Mouse (Mus musculus) intestine, embryonic 14.5 days (tissue): Measurements from ENCODE around the gene Nkx2-1. TPM values are rescaled to one million over a fixed set of nuclear protein-coding genes. Genes with fewer than 3 reads are reported as not detected.

Experiments
- ATAC-seq: fragments of 200-750 bp; cut with Nextera tagmentation; replicated peaks from 2 replicates; pipeline ENCODE4 v1.8.0; 2017; ENCODE audit warnings: low read depth, moderate number of reproducible peaks, moderate TSS enrichment, moderate library complexity; ENCODE audit not compliant: low FRiP score, low TSS enrichment
- DNase-seq: peaks from one replicate; pipeline ENCODE4 v3.0.0-alpha.2; 2018; ENCODE audit warnings: low spot score
- H3K27ac ChIP-seq: fragments of 300-500 bp; sonication (generic); 2 replicates; pipeline ENCODE4 v1.5.1; 2014; ENCODE audit warnings: low read depth, mild to moderate bottlenecking, control low read depth
- H3K27me3 ChIP-seq: fragments of 300-500 bp; sonication (generic); replicated peaks from 2 replicates; pipeline ENCODE4 v1.6.1; 2014; ENCODE audit warnings: low read length, control low read depth; ENCODE audit not compliant: control insufficient read depth, insufficient read depth
- H3K36me3 ChIP-seq: fragments of 300-500 bp; sonication (generic); 2 replicates; pipeline ENCODE4 v1.6.1; 2014; ENCODE audit warnings: low read length, control low read depth; ENCODE audit not compliant: control insufficient read depth, insufficient read depth
- H3K4me1 ChIP-seq: fragments of 300-500 bp; sonication (generic); replicated peaks from 2 replicates; pipeline ENCODE4 v1.6.1; 2014; ENCODE audit warnings: low read length, control low read depth, mixed read lengths; ENCODE audit not compliant: control insufficient read depth, insufficient read depth
- H3K4me2 ChIP-seq: fragments of 300-500 bp; sonication (generic); 2 replicates; pipeline ENCODE4 v1.6.1; 2014; ENCODE audit warnings: low read length
- H3K4me3 ChIP-seq: fragments of 300-500 bp; sonication (generic); 2 replicates; pipeline ENCODE4 v1.5.1; 2014; ENCODE audit warnings: low read depth, low read length, control low read depth, mixed read lengths
- H3K9ac ChIP-seq: fragments of 300-500 bp; sonication (generic); 2 replicates; pipeline ENCODE4 v1.6.1; 2014; ENCODE audit warnings: mild to moderate bottlenecking, low read length
- H3K9me3 ChIP-seq: fragments of 300-500 bp; sonication (generic); 2 replicates; pipeline ENCODE4 v1.6.1; 2016; ENCODE audit warnings: low read length, control low read depth; ENCODE audit not compliant: control insufficient read depth
- WGBS: fragments of 180-500 bp; shearing (Covaris S2); extraction: QIAGEN DNeasy Blood & Tissue Kit; methylation state at CpG from one replicate; pipeline ENCODE4 v1.1.7; 2014; 5-methylcytosine and 5-hydroxymethylcytosine counted together
- polyA plus RNA-seq: library from polyadenylated mRNA; unstranded; fragments of >200 nt; fragmentation: Nextera tagmentation; extraction: Ambion mirVana; gene quantifications from 2 replicates; pipeline ENCODE4 v1.2.1, GENCODE M21; 2014

Gene Nkx2-1
- polyA plus RNA-seq, 1 experiment from 2014 or later = not detected

GRCm38 (mm10) chr12:56534651-56535326 lies 1.9 kb downstream of the Nkx2-1 start:
- H3K27ac ChIP-seq = no peak overlapping the region
- DNase-seq (peak; percentile 69), ATAC-seq (no peak)
- 0 out of 2 replicates have a peak, but pooled peaks cover 3% of the 10 kb centered on the region for H3K4me1 ChIP-seq
- under 1% methylated on average over 62 of the region's 62 CpGs for WGBS
- peak overlapping the region; percentile 11; the same call in 1 of the 2 replicates for H3K4me3 ChIP-seq
- H3K27me3 ChIP-seq = peaks cover 98% of the 10 kb centered on the region
- peak overlapping the region; percentile 42 for H3K4me2 ChIP-seq
- no peaks in the 10 kb centered on the region for H3K9me3 ChIP-seq
- no peaks in the 10 kb centered on the region for H3K36me3 ChIP-seq
- H3K9ac ChIP-seq = no peak overlapping the region

GRCm38 (mm10) chr12:56534311-56534650 lies 2.4 kb downstream of the Nkx2-1 start:
- no peaks in the 10 kb centered on the region for H3K36me3 ChIP-seq
- peak overlapping the region; percentile 42 for H3K4me2 ChIP-seq
- no peak overlapping the region for H3K27ac ChIP-seq
- 0 out of 2 replicates have a peak overlapping the region, but pooled peaks have one; percentile 11 for H3K4me3 ChIP-seq
- peaks cover 98% of the 10 kb centered on the region for H3K27me3 ChIP-seq
- DNase-seq (no peak), ATAC-seq (0 out of 2 replicates have a peak, but pooled peaks have one; percentile 20)
- WGBS = 3% methylated on average over 24 of the region's 24 CpGs
- H3K9me3 ChIP-seq = no peaks in the 10 kb centered on the region
- 0 out of 2 replicates have a peak, but pooled peaks cover 3% of the 10 kb centered on the region for H3K4me1 ChIP-seq
- H3K9ac ChIP-seq = no peak overlapping the region

- H3K36me3 ChIP-seq = no peaks in the 10 kb centered on the region
- under 1% methylated on average over 51 of the region's 54 CpGs for WGBS
- no peak overlapping the region for H3K9ac ChIP-seq
- H3K4me2 ChIP-seq = no peak overlapping the region
- no peak for ATAC-seq
- H3K27me3 ChIP-seq = peaks cover 98% of the 10 kb centered on the region
- DNase-seq = peak; percentile 78
- no peak overlapping the region for H3K27ac ChIP-seq
- H3K4me1 ChIP-seq = 0 out of 2 replicates have a peak, but pooled peaks cover 3% of the 10 kb centered on the region
- no peak overlapping the region for H3K4me3 ChIP-seq
- H3K9me3 ChIP-seq = no peaks in the 10 kb centered on the region
These were observed 3.0 kb downstream of the Nkx2-1 start for GRCm38 (mm10) chr12:56533501-56534310.

- Histone ChIP-seq H3K4me1 (0 out of 2 replicates have a peak, but pooled peaks cover 3% of the 10 kb centered on the region), H3K4me2 (no peak overlapping the region), H3K36me3 (no peaks in the 10 kb centered on the region), H3K9ac (no peak overlapping the region), H3K27me3 (peaks cover 98% of the 10 kb centered on the region), H3K4me3 (no peak overlapping the region), H3K27ac (no peak overlapping the region), H3K9me3 (no peaks in the 10 kb centered on the region)
- WGBS = under 1% methylated on average over 47 of the region's 50 CpGs
- no peak for ATAC-seq
- DNase-seq = peak; percentile 77
These were observed 3.7 kb downstream of the Nkx2-1 start for GRCm38 (mm10) chr12:56532986-56533495.

- DNase-seq = peak; percentile 62
- H3K4me1 ChIP-seq = 0 out of 2 replicates have a peak, but pooled peaks cover 3% of the 10 kb centered on the region
- no peak overlapping the region for H3K27ac ChIP-seq
- peaks cover 98% of the 10 kb centered on the region for H3K27me3 ChIP-seq
- ATAC-seq = no peak
- no peak overlapping the region for H3K4me3 ChIP-seq
- H3K4me2 ChIP-seq = no peak overlapping the region
- no peak overlapping the region for H3K9ac ChIP-seq
- no peaks in the 10 kb centered on the region for H3K36me3 ChIP-seq
- WGBS = 2% methylated on average over 4 of the region's 4 CpGs
- no peaks in the 10 kb centered on the region for H3K9me3 ChIP-seq
These were observed 4.6 kb downstream of the Nkx2-1 start for GRCm38 (mm10) chr12:56532142-56532541.

- H3K9ac ChIP-seq = no peak overlapping the region
- DNase-seq (no peak), ATAC-seq (no peak)
- no peak overlapping the region for H3K4me3 ChIP-seq
- H3K9me3 ChIP-seq = no peaks in the 10 kb centered on the region
- no peaks in the 10 kb centered on the region for H3K36me3 ChIP-seq
- H3K27me3 ChIP-seq = peaks cover 98% of the 10 kb centered on the region
- H3K4me2 ChIP-seq = no peak overlapping the region
- no peak overlapping the region for H3K27ac ChIP-seq
- 2% methylated on average over 3 of the region's 3 CpGs for WGBS
- no peaks in the 10 kb centered on the region for H3K4me1 ChIP-seq
These were observed 5.6 kb downstream of the Nkx2-1 start for GRCm38 (mm10) chr12:56531051-56531620.

- H3K27ac ChIP-seq = no peak overlapping the region
- H3K9me3 ChIP-seq = no peaks in the 10 kb centered on the region
- H3K36me3 ChIP-seq = no peaks in the 10 kb centered on the region
- H3K4me1 ChIP-seq = no peaks in the 10 kb centered on the region
- 4% methylated on average over 3 of the region's 3 CpGs for WGBS
- ATAC-seq (no peak), DNase-seq (no peak)
- peaks cover 96% of the 10 kb centered on the region for H3K27me3 ChIP-seq
- H3K4me3 ChIP-seq = no peak overlapping the region
- no peak overlapping the region for H3K9ac ChIP-seq
- H3K4me2 ChIP-seq = no peak overlapping the region
These were observed 6.8 kb downstream of the Nkx2-1 start for GRCm38 (mm10) chr12:56529931-56530330.

GRCm38 (mm10) chr12:56528881-56529681 lies 7.6 kb downstream of the Nkx2-1 start:
- Histone ChIP-seq H3K4me1 (no peaks in the 10 kb centered on the region), H3K9ac (no peak overlapping the region), H3K36me3 (no peaks in the 10 kb centered on the region), H3K27ac (no peak overlapping the region), H3K4me3 (no peak overlapping the region), H3K27me3 (peaks cover 96% of the 10 kb centered on the region), H3K9me3 (no peaks in the 10 kb centered on the region), H3K4me2 (no peak overlapping the region)
- WGBS = under 1% methylated on average over 36 of the region's 36 CpGs
- ATAC-seq = no peak
- DNase-seq = no peak
